Mouse (Mus musculus): ENCODE results near the gene B3gnt3. TPM values are rescaled to one million over a fixed set of nuclear protein-coding genes. Genes with fewer than 3 reads are reported as not detected.
"Not testable (repeated sequence)": the region's sequence is repeated elsewhere in the genome, so short reads cannot be mapped to it uniquely, and the experiment has no call there.

The B3gnt3 gene
- total RNA-seq (2014; rRNA removed; ENCODE audit: low replicate concordance) (8.7 TPM in 2 replicates), polyA plus RNA-seq (2015; fragmentation: Nextera tagmentation; extraction: Ambion mirVana) (6.4 TPM in 2 replicates)

GRCm38 (mm10) chr8:71701414-71702086 lies at the start of gene B3gnt3:
TSS of gene B3gnt3 (minus strand) at chr8:71701789.
- Histone ChIP-seq H3K9me3 (replicated peaks; ENCODE audit: control insufficient read depth, low read length) (no peaks in the 10 kb centered on the region), H3K4me1 (ENCODE audit: control insufficient read depth, insufficient read depth) (no peaks in the 10 kb centered on the region), H3K27me3 (ENCODE audit: control insufficient read depth, insufficient read depth, low read length) (peaks cover 47% of the 10 kb centered on the region), H3K4me3 (ENCODE audit: low read depth, low read length) (peak within 1 kb of the TSS; percentile 51), H3K4me2 (ENCODE audit: low read depth, low read length) (peak within 1 kb of the TSS; percentile 67), H3K36me3 (replicated peaks; ENCODE audit: control insufficient read depth, insufficient read depth, low read length) (no peaks in the 10 kb centered on the region), H3K27ac (ENCODE audit: low read depth) (peak within 1 kb of the TSS; percentile 40; the same call in 1 of the 2 replicates), H3K9ac (replicated peaks; ENCODE audit: low read depth, low read length) (peak within 1 kb of the TSS; percentile 37; the same call in 1 of the 2 replicates)
- DNase-seq (ENCODE audit: low spot score), result no peak
- 15% methylated on average over 33 of the region's 34 CpGs for WGBS
- TF ChIP-seq CTCF (IDR thresholded peaks at IDR 0.05; ENCODE audit: low read depth) (no peak), EP300 (IDR thresholded peaks at IDR 0.05; ENCODE audit: low read depth) (no peak)
- ATAC-seq (ENCODE audit: insufficient read depth, low read depth), result peak; percentile 21; the same call in 1 of the 2 replicates

- not testable (repeated sequence) for H3K4me1 ChIP-seq (ENCODE audit: control insufficient read depth, insufficient read depth); H3K36me3 ChIP-seq (replicated peaks; ENCODE audit: control insufficient read depth, insufficient read depth, low read length); H3K4me3 ChIP-seq (ENCODE audit: low read depth, low read length); ATAC-seq (ENCODE audit: insufficient read depth, low read depth); H3K4me2 ChIP-seq (ENCODE audit: low read depth, low read length); H3K9me3 ChIP-seq (replicated peaks; ENCODE audit: control insufficient read depth, low read length); H3K27me3 ChIP-seq (ENCODE audit: control insufficient read depth, insufficient read depth, low read length); H3K9ac ChIP-seq (replicated peaks; ENCODE audit: low read depth, low read length); H3K27ac ChIP-seq (ENCODE audit: low read depth); DNase-seq (ENCODE audit: low spot score)
- WGBS, result 70% methylated on average over 6 of the region's 6 CpGs
These were observed 47.9 kb upstream of the B3gnt3 start for GRCm38 (mm10) chr8:71749321-71750075.

- not testable (repeated sequence) for H3K36me3 ChIP-seq (replicated peaks; ENCODE audit: control insufficient read depth, insufficient read depth, low read length); H3K4me1 ChIP-seq (ENCODE audit: control insufficient read depth, insufficient read depth); H3K27me3 ChIP-seq (ENCODE audit: control insufficient read depth, insufficient read depth, low read length); H3K9me3 ChIP-seq (replicated peaks; ENCODE audit: control insufficient read depth, low read length); H3K4me2 ChIP-seq (ENCODE audit: low read depth, low read length); H3K27ac ChIP-seq (ENCODE audit: low read depth); H3K4me3 ChIP-seq (ENCODE audit: low read depth, low read length); DNase-seq (ENCODE audit: low spot score); H3K9ac ChIP-seq (replicated peaks; ENCODE audit: low read depth, low read length); ATAC-seq (ENCODE audit: insufficient read depth, low read depth)
These were observed 45.5 kb upstream of the B3gnt3 start for GRCm38 (mm10) chr8:71747082-71747481.

GRCm38 (mm10) chr8:71745322-71745721 lies 43.7 kb upstream of the B3gnt3 start:
- H3K27ac ChIP-seq (ENCODE audit: low read depth), result no peak overlapping the region
- peaks cover 5% of the 10 kb centered on the region for H3K4me1 ChIP-seq (ENCODE audit: control insufficient read depth, insufficient read depth)
- H3K9me3 ChIP-seq (replicated peaks; ENCODE audit: control insufficient read depth, low read length), result 0 out of 2 replicates have a peak, but pooled peaks cover 3% of the 10 kb centered on the region
- no peak overlapping the region for H3K4me2 ChIP-seq (ENCODE audit: low read depth, low read length)
- 65% methylated on average over 1 of the region's 1 CpGs for WGBS
- no peaks in the 10 kb centered on the region for H3K27me3 ChIP-seq (ENCODE audit: control insufficient read depth, insufficient read depth, low read length)
- DNase-seq (ENCODE audit: low spot score), result no peak
- H3K4me3 ChIP-seq (ENCODE audit: low read depth, low read length), result no peak overlapping the region
- TF ChIP-seq EP300 (IDR thresholded peaks at IDR 0.05; ENCODE audit: low read depth) (no peak), CTCF (IDR thresholded peaks at IDR 0.05; ENCODE audit: low read depth) (no peak)
- ATAC-seq (ENCODE audit: insufficient read depth, low read depth), result no peak
- no peaks in the 10 kb centered on the region for H3K36me3 ChIP-seq (replicated peaks; ENCODE audit: control insufficient read depth, insufficient read depth, low read length)
- H3K9ac ChIP-seq (replicated peaks; ENCODE audit: low read depth, low read length), result no peak overlapping the region

- 56% methylated on average over 2 of the region's 2 CpGs for WGBS
- no peak for DNase-seq (ENCODE audit: low spot score)
- no peaks in the 10 kb centered on the region for H3K9me3 ChIP-seq (replicated peaks; ENCODE audit: control insufficient read depth, low read length)
- no peak overlapping the region for H3K4me3 ChIP-seq (ENCODE audit: low read depth, low read length)
- no peak overlapping the region for H3K9ac ChIP-seq (replicated peaks; ENCODE audit: low read depth, low read length)
- H3K27me3 ChIP-seq (ENCODE audit: control insufficient read depth, insufficient read depth, low read length), result no peaks in the 10 kb centered on the region
- no peaks in the 10 kb centered on the region for H3K36me3 ChIP-seq (replicated peaks; ENCODE audit: control insufficient read depth, insufficient read depth, low read length)
- H3K27ac ChIP-seq (ENCODE audit: low read depth), result no peak overlapping the region
- no peak for ATAC-seq (ENCODE audit: insufficient read depth, low read depth)
- H3K4me2 ChIP-seq (ENCODE audit: low read depth, low read length), result no peak overlapping the region
- peaks cover 5% of the 10 kb centered on the region for H3K4me1 ChIP-seq (ENCODE audit: control insufficient read depth, insufficient read depth)
- TF ChIP-seq CTCF (IDR thresholded peaks at IDR 0.05; ENCODE audit: low read depth) (no peak), EP300 (IDR thresholded peaks at IDR 0.05; ENCODE audit: low read depth) (no peak)
These were observed 41.2 kb upstream of the B3gnt3 start for GRCm38 (mm10) chr8:71742783-71743182.
